Mouse (Mus musculus): ENCODE measurements around the gene Maml2.

Gene Maml2

DNA sequence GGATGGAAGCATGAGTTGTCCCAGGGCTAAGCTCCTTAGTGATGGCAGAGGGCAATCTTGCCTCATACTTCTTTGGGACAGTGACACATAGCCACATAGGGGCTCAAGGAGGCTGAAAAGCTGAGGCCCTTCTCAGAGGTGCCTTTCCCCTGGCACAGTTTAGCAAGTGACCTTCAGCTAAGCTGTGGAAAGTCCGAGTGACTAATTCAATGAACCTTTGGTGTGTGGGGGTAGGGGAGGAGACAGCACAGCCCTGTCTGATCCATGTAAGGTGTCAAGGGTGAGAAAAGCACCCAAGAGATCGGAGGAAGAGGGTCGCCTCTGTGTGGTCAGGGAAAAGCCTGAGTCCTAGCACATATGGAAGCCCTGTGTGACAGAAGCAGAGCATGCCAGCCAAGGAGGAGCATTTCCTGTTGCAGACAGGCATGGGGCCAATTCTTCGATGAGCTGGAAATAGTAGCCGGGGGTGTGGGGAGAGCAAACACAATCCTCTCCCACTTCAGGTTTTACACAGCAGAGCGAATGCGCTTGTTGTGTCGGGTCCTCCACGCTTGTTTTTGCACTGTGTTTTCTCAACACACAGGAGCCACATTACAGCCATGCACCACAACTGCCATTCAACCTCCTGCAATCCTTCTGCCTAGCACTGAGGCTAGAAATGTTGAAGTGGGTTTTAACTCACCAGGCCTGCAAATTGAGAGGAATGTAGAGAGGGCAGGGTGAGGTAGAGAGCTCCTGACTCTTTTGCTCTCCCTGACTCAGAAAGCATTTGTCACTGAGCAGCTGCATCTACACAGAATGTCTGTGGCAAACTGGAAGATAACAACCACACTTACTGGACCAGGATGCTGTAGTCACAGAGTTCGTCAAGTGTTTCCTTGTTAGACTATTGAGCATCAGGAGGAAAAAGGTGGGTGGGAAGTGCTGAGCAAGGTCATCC lies 266.0 kb downstream of the Maml2 start:
- no peak for DNase-seq (ENCODE audit: low read depth, low spot score)

DNA sequence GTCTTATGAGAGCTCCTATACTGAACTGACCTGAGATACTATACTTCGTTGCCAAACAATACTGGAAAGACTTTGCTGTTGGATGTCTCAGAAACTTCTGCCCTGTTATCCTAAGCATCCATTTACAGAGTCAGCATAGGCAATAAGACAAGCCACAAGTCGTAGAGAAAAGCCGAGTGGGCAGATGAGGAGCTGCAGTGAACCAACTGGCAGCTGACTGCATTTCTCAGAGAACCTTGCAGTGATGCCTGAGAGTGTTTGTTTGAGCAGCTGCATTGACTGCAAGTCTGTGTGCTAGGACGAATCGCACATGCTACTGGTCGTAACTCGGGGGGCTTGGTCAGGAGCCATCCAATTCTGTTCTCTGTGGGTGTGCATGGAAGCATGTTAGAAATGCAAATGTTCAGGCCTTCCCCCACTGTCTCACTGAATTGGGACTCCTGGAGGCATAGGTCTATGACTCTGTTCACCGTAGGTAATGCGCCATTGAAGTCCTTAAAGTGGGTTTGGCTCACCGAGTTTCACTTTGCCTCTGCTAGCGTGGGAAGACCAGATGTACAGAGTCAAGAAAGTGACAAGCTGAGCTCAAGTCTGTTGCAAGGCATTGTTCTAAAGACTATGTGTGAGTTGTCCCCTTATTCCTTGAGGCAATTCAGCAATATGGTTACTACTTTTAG lies 267.7 kb downstream of the Maml2 start:
- DNase-seq (ENCODE audit: low read depth, low spot score), result no peak

DNA sequence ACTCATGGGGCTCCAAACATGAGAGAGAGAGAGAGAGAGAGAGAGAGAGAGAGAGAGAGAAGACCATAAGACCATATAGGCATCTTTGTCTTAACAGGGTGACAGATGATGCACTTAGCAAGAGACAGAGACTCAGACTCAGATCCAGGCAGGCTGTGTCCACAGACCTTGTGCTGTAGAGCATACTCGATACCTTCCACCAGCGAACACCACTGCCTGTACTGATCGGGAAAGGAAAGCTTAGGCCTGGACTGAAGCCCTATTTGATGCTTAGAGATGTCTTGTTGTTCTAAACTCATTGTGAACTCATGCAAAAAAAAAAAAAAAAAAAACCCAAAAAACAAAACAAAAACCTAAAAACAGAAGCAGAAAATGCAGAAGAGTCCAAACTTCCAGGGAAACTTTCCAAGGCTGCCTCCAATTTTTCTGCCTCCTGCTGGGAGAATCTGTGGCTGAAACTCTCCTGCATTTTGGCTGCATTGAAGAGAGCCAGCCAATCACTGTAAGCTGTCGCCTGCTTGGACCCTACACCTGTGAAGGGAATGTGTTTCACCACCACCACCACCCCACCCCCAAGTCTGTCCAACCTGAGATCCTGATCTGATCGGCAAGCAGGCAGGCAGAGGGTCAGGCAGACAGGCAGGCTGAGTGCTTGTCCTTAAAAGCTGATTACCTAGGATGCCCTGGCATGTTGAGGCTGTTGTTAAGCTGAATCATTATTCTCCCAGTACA lies 268.6 kb downstream of the Maml2 start:
- DNase-seq (ENCODE audit: low read depth, low spot score), result no peak

- DNase-seq (ENCODE audit: low read depth, low spot score), result no peak
These were observed 271.3 kb downstream of the Maml2 start for GRCm38 (mm10) chr9:13569023-13569422.

DNA sequence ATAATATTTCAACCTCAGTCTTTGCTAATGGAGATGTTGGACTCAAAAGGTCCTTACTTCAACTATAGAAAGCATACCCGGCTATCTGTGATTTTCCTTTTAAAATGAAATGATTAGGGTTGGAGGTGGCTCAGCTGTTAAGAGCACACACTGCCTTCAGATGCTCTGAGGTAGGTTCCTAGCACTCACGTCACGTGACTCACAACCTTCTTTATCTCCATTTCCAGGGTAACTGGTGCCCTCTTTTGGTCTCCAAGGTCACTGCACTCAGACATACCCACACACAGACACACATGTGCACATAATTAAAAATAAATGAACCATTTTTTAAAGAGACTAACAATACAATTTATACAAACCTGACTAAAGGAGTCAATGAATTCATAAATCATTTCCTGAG lies 275.1 kb downstream of the Maml2 start:
- peak; percentile 43 for DNase-seq (ENCODE audit: low read depth, low spot score)

DNA sequence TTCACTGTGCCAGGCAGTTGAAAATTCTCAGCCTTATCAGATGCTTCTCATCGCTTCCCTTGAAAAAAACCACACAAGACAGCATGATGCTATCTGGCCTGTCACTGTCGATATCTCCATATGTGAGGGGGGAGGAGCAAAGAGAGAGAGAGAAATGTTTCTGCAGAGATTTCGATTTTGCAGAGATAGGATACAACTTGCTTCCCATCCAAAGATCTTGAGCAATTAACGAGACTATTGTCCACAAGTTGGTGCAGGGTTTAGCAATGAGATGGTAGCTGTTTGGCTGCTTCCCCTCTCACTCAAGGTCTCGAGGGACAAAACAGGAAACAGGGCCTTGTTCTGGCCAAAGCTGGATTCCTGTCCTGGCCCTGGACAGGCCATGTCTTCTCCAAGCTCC lies 276.3 kb downstream of the Maml2 start:
- DNase-seq (ENCODE audit: low read depth, low spot score), result no peak

GRCm38 (mm10) chr9:13574913-13575312 lies 277.2 kb downstream of the Maml2 start:
- DNase-seq (ENCODE audit: low read depth, low spot score), result no peak

- no peak for DNase-seq (ENCODE audit: low read depth, low spot score)
These were observed 279.4 kb downstream of the Maml2 start for GRCm38 (mm10) chr9:13577150-13577549.

DNA sequence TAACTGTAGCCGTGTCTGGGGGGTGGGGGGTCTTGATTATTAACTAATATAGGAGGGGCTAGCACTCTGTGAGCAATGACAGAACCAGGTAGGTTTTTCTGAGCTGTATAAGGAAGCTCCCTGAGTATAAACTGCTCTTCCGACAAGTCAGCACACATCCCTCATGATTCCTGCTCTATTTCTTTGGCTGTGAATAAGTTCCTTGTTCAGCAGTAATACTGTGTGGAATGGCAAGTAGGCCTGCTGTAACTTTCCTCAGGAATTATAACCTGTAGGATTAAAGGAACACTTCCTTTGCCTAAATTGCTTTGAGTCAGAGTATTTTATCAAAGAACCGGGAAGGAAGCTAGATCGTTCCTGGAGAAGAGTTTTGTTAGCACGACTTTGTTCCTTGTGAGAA lies 283.4 kb downstream of the Maml2 start:
- DNase-seq (ENCODE audit: low read depth, low spot score), result no peak

DNA sequence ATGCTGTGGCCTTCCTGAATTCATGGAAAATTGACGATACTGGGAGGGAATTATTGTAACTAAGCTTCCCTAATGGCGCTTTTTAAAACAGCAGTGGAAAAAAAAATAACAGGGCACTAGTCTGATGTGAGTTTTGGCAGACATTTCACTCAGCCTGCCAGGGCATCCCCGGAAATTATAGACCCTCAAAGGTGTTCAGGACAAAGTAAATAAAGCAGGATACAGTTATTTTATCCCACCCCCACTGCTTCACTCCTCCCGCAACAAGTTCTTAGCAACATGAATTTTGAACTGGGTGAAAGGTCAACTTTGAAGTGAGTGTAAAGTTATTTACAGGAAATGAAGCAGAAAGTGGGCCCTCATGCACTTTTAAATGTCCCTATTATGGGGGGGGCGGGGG lies 286.2 kb downstream of the Maml2 start:
- DNase-seq (ENCODE audit: low read depth, low spot score), result no peak

DNA sequence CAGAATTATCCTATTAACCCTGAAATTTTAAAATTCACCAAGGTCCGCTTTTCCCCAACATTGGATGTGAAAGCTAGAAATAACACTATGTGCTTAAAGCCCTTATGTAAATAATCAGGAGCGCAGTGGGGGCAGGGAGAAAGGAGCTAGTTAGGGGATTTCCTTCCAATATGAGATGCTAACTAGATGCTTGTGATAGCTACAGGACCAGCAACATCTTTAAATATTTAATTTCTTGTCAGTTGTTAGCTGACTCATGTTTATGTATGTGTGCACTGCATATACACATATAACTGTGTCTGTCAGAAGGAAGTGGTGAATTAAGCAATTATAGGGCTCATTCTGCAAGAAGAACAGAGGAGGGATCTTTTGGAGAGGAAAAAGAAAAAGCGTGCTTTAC lies 286.7 kb downstream of the Maml2 start:
- DNase-seq (ENCODE audit: low read depth, low spot score), result no peak

GRCm38 (mm10) chr9:13587085-13587933 lies 289.6 kb downstream of the Maml2 start:
- peak; percentile 13 for DNase-seq (ENCODE audit: low read depth, low spot score)

GRCm38 (mm10) chr9:13588786-13589185 lies 291.0 kb downstream of the Maml2 start:
- DNase-seq (ENCODE audit: low read depth, low spot score), result no peak

GRCm38 (mm10) chr9:13592701-13593100 lies 294.9 kb downstream of the Maml2 start:
- no peak for DNase-seq (ENCODE audit: low read depth, low spot score)

- no peak for DNase-seq (ENCODE audit: low read depth, low spot score)
These were observed 300.0 kb downstream of the Maml2 start for GRCm38 (mm10) chr9:13597736-13598135.

DNA sequence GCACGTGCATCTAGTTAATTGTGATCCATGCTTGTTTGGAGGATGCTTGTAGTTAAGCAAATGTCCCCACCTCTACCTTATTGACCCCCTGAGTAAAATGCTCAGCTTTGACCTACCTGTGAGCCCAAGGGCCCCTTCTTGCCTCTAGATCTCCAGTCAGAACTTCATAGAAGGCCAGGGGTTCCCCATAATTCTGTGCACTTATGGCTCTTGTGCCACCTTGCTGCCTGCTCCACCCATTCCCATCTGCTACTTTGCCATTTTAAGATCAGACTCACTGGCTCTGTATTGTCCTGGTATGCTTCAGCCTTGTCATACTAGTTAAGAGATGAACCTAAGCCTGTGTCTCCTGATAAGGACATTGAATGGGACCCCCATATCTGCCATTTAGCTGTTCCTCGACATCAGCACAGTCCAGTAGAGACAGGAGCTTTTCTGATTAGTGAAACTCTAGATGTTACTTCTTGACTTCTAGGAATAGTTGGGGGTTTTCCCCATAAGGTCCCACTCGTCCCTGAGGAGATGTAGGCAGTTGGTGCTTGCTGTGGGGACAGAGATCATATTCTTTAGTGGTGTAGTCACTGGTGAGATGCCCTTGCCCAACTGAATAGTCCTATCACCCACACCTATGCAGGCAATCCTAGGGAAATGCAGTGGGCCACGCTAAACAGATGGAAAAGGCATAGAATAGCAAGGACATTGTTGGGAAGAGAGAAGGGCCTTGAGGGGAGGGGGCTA lies 301.0 kb downstream of the Maml2 start:
- no peak for DNase-seq (ENCODE audit: low read depth, low spot score)

- DNase-seq (ENCODE audit: low read depth, low spot score), result no peak
These were observed 301.5 kb downstream of the Maml2 start for GRCm38 (mm10) chr9:13599334-13599614.

DNA sequence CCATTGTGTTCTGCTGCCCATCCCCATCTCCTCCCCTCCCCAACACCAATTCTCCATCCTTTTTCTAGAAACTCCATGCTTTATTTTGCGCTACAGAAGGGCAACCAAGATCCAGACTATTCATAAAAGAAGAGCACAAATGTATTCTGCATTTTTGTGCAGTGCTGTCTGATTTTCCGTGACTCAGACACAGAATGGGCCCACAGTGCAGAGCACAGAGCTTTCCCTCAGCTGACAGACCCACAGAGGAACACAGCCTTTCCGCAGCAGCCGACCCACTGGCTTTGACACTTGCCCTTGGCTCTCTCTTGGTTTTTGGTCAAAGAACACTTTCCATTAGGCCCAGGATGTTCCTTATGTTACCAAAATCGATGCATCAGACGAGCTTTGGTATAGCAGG lies 302.0 kb downstream of the Maml2 start:
- DNase-seq (ENCODE audit: low read depth, low spot score), result no peak

DNA sequence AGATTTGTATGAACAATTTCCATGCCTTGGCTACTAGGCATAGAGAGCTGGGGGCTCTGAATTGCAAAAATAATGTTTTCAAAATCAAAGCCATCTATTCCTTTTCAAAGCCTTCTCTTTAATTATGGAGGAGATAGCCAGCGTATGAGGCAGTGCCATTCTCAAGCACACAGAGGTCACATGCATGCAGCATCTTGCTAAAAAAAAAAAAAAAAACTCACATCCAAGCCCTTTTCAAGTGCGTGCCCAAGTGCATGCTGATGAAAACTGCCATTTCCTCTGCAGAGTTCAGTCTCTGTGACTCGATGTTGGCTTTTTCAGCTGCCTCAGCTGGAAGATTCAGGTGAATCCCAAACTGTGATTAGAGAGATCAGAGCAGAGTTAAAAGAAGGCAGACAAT lies 304.0 kb downstream of the Maml2 start:
- no peak for DNase-seq (ENCODE audit: low read depth, low spot score)

GRCm38 (mm10) chr9:13603533-13604143 lies 305.9 kb downstream of the Maml2 start:
- no peak for DNase-seq (ENCODE audit: low read depth, low spot score)
